Mouse (Mus musculus) cerebellum, adult 9-10 months (tissue): Measurements from ENCODE around the gene Zfp637.
A peak's percentile ranks its signal among the peaks of the same experiment; 100 is the strongest.
"Not testable (repeated sequence)": the region's sequence is repeated elsewhere in the genome, so short reads cannot be mapped to it uniquely, and the experiment has no call there.

ENCODE experiments used
- DNase-seq: peaks from one replicate; pipeline ENCODE4 v3.0.0; 2022

The Zfp637 gene

DNA sequence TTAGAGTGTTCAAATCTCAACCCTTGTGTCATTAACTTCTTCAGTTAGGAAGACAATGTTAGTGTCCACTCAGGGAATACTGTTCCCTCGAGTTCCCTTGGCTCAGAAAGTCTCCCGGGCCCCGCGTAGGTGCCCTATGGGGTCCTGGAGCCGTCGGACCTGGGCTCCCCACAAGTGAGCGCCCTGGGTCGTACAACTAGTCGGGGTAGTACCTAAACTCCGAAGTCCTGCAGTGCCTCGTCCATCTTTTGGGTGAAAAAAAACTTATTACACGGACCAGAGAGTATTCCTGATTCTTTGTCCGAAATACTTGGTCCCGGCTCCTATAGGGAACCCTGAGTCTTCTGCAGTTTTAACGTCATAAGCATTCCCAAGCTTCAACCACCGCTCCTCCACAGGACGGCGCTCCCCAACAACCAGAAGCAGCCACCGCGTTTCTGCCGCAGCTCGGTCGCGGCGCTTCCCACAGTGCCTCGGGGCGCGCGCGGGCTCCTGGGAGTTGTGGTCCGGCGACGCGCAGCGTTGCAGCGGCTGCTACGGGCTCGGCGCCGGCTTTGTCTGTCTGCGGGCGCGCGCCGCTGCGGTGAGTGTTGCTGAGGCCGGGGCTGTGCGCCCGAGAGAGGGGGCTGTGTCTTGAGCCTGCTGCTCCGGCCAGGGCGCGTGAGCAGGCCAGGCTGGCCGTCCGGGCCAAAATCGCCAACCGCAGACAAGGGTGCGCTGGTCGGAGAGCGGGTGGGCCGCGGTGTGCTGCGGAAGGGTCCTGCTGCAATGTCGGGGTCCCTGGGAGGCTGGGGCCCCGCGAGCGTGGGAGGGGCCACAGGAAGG, at the start of gene Zfp637:
Gene Zfp637 (plus strand): TSS at position 495 of the 825 bp plus-strand sequence.
- peak; percentile 89 for DNase-seq

- DNase-seq, result no peak
These were observed 45.7 kb upstream of the Zfp637 start for GRCm38 (mm10) chr6:117795251-117795650.

DNA sequence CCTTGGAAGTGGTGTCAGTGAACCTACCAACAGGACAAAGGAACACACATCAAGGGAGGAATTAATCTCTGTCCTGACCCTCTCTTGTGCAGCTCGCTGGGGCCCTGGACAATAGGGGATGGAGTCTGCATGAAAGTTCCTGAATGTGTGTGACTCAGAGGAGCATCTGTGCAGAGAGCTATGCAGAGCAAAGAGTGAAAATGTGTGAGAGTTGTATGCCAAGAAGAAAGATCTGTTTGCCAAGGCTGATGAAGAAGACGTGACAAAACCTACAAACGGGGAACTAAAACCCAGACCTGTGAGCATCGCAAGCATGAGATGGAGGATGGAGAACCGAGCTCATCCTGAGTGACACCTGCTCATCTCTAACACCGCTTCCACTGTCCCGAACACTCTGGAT, 40.2 kb upstream of the Zfp637 start:
- no peak for DNase-seq

DNA sequence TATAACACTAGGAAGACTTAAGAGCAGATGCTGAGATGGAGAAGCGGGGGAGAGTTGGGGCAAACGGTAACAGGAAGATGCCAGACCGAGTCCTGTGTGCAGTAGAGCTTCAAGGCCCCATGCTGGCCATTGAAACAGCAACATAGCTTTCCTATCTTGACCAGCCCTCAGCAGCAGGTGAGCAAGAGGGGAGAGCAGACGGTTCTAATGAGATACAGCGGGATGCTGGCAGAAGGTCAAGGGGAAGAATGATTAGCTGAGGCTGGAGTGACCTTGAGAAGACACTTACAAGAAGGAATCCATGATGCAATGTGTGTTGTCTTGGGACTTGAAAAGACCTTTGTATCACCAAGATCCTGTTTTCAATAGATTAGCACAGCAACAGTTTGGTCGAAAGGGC, 39.2 kb upstream of the Zfp637 start:
- DNase-seq, result peak; percentile 46

GRCm38 (mm10) chr6:117807756-117808155, 33.2 kb upstream of the Zfp637 start:
- no peak for DNase-seq

- no peak for DNase-seq
These were observed 31.2 kb upstream of the Zfp637 start for GRCm38 (mm10) chr6:117809816-117810215.

- no peak for DNase-seq
These were observed 30.3 kb upstream of the Zfp637 start for GRCm38 (mm10) chr6:117810717-117811116.

DNA sequence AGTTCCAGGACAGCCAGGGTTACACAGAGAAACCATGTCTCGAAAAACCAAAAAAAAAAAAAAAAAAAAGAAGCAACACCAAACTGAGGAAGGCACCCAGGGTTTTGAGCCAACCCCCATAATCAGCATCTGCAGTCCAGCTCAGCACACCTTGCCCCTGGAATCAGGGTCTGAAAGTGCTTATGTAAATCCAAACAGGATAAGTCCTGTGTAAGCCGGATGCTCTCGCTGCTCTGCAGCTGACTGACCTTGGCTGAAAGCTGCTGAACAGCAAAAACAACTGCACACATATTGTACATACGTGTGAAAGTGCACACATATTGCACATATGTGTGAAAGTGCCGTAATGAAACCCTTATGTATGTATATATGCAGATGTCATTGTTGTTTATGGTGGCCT, 29.7 kb upstream of the Zfp637 start:
- DNase-seq, result no peak

GRCm38 (mm10) chr6:117814681-117815080, 26.3 kb upstream of the Zfp637 start:
- no peak for DNase-seq

DNA sequence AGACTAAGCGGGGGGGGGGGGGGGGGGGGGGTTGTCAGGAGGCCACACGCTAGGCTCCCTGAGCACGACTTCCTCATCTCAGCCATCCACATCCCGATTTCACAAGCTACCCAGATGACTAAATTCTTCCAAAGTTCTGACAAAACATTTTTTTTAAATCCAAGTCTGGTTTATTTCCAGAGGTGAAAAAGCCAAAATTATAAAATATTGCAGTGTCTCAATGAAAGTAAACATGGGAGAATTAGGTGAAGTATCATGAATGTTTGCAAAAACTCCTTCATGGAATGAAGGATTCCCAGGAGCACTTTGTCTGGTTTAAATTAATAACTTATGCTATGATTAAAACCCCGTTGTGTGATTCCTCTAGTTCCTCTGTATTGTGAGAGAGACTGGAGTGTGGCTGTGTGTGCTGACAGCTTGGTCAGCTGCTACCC, 23.9 kb upstream of the Zfp637 start:
- no peak for DNase-seq

DNA sequence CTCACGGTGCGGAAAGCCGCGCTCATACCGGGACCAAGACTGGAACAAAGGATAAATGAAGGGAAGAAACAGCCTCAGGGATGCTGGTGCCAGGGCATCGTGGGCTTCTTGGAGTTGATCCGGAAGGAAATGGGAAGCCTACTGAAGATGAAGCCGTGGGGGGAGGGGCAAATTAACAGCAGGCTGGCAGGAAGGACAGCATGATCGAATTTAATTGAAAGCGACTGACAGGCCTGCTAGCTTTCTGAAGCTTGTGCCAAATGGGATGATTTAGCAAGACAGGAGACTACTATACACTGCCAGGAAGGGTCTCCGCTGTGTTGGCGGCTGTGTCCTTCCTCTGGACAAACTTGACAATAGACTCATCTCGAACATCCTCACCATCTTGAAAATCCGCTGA, 20.7 kb upstream of the Zfp637 start:
- DNase-seq, result no peak

DNA sequence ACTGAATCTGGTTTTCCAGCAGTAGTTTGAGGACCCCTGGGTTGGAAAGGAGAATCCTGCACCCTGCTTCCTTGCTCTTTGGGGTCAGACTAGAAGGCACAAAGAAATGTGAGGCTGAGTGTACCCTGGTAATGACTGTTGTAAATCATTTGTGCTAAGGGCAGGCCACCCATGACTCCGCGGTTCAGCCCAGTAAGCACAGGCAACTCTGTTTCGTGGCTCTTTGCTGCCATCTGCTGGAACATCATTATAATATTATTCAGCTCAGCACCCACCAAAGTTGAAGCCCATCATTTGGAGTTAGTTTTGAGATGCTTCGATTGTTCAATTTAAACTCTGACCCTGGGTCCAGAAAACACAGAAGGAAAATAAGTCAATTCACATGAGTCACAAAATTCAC, 15.6 kb upstream of the Zfp637 start:
- DNase-seq, result peak; percentile 55

DNA sequence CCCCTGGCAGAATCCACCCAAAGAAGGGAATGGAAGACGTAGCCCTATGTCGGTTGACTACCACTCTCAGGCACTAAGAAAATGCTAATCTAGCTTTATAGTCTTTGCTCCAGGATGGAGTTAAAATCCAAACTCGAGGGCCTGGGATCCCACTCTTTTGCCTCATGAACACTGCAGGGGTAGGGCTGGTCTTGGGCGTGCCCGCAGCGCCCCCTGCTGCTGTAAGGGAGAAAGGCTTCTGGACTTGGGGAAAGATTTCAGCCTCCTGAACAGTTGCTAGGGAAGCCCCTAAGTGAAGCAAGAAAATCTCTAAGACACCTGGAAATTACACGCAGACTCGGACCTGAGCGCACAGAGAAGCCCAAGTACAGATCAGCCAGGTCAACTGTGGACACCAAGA, 12.7 kb upstream of the Zfp637 start:
- DNase-seq, result no peak

DNA sequence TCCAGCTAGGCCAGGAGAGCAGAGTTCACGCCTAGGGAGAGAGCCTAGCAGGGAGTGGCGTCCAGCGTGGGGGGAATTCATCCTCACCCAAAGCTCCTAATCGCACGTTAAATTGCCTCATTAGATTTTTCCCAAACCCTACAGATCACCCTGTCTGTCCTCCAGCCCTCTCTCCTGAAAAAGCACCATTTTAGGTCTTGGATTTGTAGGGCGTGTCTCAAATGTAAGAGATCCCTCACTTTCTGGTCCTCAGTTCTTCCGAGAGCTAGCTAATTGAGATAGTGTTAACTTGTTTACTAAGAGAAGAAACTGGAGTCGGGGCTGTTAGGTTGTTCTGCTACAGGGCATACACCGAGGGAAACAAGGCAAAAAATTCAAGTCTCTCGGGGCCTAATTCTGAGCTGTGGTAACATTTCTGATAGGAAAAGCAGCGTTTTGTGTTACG, 553 bp downstream of the Zfp637 start:
- DNase-seq, result no peak

- DNase-seq, result no peak
These were observed 3.6 kb downstream of the Zfp637 start for GRCm38 (mm10) chr6:117844597-117844996.

- not testable (repeated sequence) for DNase-seq
These were observed 5.7 kb downstream of the Zfp637 start for GRCm38 (mm10) chr6:117846671-117847070.

- DNase-seq, result no peak
These were observed 6.8 kb downstream of the Zfp637 start for GRCm38 (mm10) chr6:117847772-117848171.

DNA sequence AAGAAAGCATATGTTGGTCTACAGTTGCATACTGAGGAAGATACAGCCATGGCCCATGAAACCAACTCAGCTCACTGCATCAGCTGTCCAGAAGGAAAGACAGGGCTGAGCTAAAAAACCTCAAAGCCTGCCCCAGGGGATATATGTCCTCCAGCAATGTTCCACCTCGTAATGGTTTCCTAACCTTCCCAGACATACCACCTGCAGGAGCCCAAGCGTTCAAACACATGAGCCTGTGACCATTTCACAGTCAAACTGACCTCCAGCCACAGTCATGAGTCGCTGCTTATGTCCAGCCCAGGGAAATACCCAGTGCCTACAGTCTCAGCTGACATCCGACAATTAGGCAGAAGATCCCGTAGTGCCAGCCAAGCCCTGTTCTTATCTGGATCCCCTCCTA, 7.6 kb downstream of the Zfp637 start:
- DNase-seq, result no peak

DNA sequence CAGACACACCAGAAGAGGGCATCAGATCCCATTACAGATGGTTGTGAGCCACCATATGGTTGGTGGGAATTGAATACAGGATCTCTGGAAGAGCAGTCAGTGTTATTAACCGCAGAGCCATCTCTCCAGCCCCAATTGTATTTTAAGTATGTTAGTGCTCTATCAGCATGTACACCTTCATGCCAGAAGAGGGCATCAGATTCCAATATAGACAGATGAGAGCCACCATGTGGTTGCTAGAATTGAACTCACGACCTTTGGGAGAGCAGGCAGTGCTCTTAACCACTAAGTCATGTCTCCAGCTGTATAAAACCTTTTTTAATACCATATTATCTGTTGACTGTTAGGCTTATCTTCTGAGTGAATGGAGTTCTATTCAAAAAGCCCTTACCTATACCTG, 10.8 kb downstream of the Zfp637 start:
- no peak for DNase-seq

DNA sequence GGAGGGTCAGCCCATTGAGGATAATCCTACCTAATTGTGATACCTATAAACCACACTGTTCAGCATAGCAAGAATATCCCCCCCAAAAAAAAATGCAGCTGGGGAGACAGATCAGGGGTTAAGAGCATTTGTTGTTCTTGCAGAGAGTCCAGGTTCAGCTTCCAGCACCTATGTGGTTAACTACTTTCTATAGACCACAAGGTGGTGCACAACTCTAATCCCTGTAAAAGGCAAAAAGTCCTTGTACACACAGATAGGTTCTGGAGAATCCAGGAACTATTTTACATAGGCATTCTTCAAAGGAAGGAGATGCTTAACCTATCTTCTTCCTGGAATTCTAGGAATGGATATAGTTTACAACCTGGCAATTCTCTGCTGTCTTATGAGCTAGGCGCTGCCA, 17.0 kb downstream of the Zfp637 start:
- no peak for DNase-seq

- no peak for DNase-seq
These were observed 20.9 kb downstream of the Zfp637 start, which contains the start of gene Zfp239 for GRCm38 (mm10) chr6:117861848-117862247. Gene Zfp239, plus strand, starts transcription at chr6:117862100.

DNA sequence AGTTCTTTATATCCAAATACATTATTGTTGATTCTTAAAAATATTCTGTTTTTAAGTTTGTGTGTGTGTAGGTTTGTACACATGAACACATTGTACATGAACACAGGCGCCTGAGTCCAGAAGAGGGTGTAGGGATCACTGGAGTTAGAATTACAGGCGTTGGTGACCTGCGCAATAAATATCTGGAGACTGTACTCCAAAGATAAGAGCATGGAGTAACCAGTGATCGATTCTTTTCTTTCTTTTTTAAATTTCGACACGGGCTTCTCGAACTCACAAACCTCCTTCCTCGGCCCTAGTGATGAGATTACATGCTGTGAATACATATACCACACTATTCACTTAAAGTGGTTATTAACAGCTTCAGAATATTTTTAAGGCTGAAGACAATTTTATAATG, 21.5 kb downstream of the Zfp637 start:
- no peak for DNase-seq

GRCm38 (mm10) chr6:117862899-117863620, 22.1 kb downstream of the Zfp637 start:
- DNase-seq, result peak; percentile 75

DNA sequence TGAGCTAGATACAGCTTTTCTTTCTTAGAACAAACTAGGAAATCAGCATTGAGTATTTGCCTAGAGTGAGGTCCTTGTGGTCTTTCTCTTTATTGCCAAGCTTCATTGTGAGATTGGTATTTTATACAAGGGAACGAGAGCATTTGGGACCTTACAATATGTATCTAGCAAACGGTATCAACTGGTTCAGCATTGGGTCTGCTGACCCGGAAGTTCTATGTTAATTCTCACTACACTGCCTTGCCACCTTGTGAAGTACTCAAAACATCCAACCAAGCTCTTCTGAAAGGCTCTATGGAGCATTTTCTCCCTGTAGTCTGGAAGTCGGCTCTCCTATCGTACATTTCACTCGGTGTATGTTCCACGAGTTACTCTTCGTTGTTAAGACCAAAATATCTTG, 22.8 kb downstream of the Zfp637 start:
- DNase-seq, result no peak
